In the genomic region with DNA sequence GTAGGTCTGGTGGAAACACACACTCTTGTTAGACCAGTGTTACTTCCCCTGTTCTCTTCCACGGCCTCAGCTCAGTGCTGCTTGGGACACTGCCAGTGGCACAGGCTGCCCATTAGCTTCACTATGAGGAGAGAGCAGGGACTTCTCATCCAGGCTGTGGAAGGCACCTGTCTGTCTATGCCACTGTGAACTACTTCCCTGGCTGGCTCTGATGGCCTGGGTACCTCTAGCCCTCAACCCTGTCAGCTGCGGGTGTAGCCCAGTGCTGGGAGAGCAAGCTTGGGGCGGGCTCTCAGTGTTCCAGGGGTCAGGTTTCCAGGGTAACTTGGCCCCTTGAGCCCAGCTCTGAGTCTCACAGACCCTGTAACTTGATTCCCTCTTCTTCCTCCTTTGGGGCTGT, we compare ENCODE assay signal across 8 mouse cellular contexts. TPM values are rescaled to one million over a fixed set of nuclear protein-coding genes. Genes with fewer than 3 reads are reported as not detected.
A peak's percentile ranks its signal among the peaks of the same experiment; 100 is the strongest.
DNase-seq lines count a peak whose midpoint lies in the region; ATAC-seq lines count a peak whose summit lies in the region.

No protein-coding gene starts in this region.

- H3K9me3 ChIP-seq in limb, embryonic 12.5 days, result no peaks in the 10 kb centered on the region

- DNase-seq in adrenal gland, adult 2 months, result peak; percentile 48
- no peak for DNase-seq in adrenal gland, adult 8-10 months
- peak; percentile 34 to 65 for DNase-seq in kidney, postnatal 25 days
- no peak for DNase-seq in kidney, postnatal 14 days
- DNase-seq in cerebellum, adult 8-10 months, result peak; percentile 62
- DNase-seq in frontal cortex, adult 2 months (ENCODE audit: extremely low spot score in 1 of 2, low spot score in 1 of 2), result no peak
- DNase-seq in natural killer cell, adult 2 months (ENCODE audit: low spot score in 2 of 2), result no peak

- peak overlapping the region; percentile 22 for H3K4me2 ChIP-seq in limb, embryonic 12.5 days

- ATAC-seq in limb, embryonic 12.5 days (ENCODE audit: insufficient number of reproducible peaks, insufficient read depth, low FRiP score, low TSS enrichment, low read depth), result no peak

- peak overlapping the region; percentile 4; the same call in 1 of the 2 replicates for H3K9ac ChIP-seq in limb, embryonic 12.5 days (replicated peaks)

- H3K27ac ChIP-seq in limb, embryonic 12.5 days, result peak overlapping the region; percentile 50

- no peak overlapping the region for H3K4me3 ChIP-seq in limb, embryonic 12.5 days (replicated peaks)

- H3K27me3 ChIP-seq in limb, embryonic 12.5 days, result no peaks in the 10 kb centered on the region

- peaks cover 56% of the 10 kb centered on the region for H3K4me1 ChIP-seq in limb, embryonic 12.5 days (replicated peaks)

- peaks cover 35% of the 10 kb centered on the region for H3K36me3 ChIP-seq in limb, embryonic 12.5 days

- 12% methylated on average over 3 of the region's 3 CpGs for WGBS in limb, embryonic 12.5 days

RNA-seq across cellular contexts. Expression of gene Ltc4s, which starts 9.6 kb away (rescaled TPM):
- 10 to 100 TPM; 17.0 to 21.6 TPM for total RNA-seq in adrenal gland, adult 2 months (2021)
- polyA plus RNA-seq in adrenal gland, adult 2 months (2012; rRNA removed), result 83.6 and 186 TPM in 2 replicates
- 10 to 100 TPM in 3 of 4 experiments, 1 to 10 TPM in 1; 8.3 to 28.7 (median 11.8) TPM for total RNA-seq in adrenal gland, adult 8-10 months (2022)
- 0.47 and 1.0 TPM in 2 replicates for polyA plus RNA-seq in limb, embryonic 12.5 days (2016; fragmentation: Nextera tagmentation; extraction: Ambion mirVana)
- polyA plus RNA-seq in frontal cortex, adult 2 months (2012; rRNA removed), result 25.2 and 27.1 TPM in 2 replicates

RNA-seq across cellular contexts. Expression of gene Mgat4b, which starts 18.1 kb away (rescaled TPM):
- 100 to 1,000 TPM; 119 to 128 TPM for total RNA-seq in adrenal gland, adult 2 months (2021)
- polyA plus RNA-seq in adrenal gland, adult 2 months (2012; rRNA removed), result 347 and 361 TPM in 2 replicates
- total RNA-seq in adrenal gland, adult 8-10 months (2022), result 100 to 1,000 TPM; 130 to 232 (median 157) TPM
- polyA plus RNA-seq in limb, embryonic 12.5 days (2016; fragmentation: Nextera tagmentation; extraction: Ambion mirVana), result 31.2 and 35.2 TPM in 2 replicates
- polyA plus RNA-seq in frontal cortex, adult 2 months (2012; rRNA removed), result 57.7 and 59.8 TPM in 2 replicates

RNA-seq across cellular contexts. Expression of gene Sqstm1, which starts 18.1 kb away (rescaled TPM):
- total RNA-seq in adrenal gland, adult 2 months (2021), result 1,000 to 10,000 TPM in 1 of 2 experiments, 100 to 1,000 TPM in 1; 696 to 1,341 TPM
- 517 and 655 TPM in 2 replicates for polyA plus RNA-seq in adrenal gland, adult 2 months (2012; rRNA removed)
- 1,000 to 10,000 TPM in 1 of 4 experiments, 100 to 1,000 TPM in 3; 798 to 1,098 (median 876) TPM for total RNA-seq in adrenal gland, adult 8-10 months (2022)
- polyA plus RNA-seq in limb, embryonic 12.5 days (2016; fragmentation: Nextera tagmentation; extraction: Ambion mirVana), result 165 and 167 TPM in 2 replicates
- 334 and 368 TPM in 2 replicates for polyA plus RNA-seq in frontal cortex, adult 2 months (2012; rRNA removed)

RNA-seq across cellular contexts. Expression of gene Mrnip, which starts 54.5 kb away (rescaled TPM):
- total RNA-seq in adrenal gland, adult 2 months (2021), result 10 to 100 TPM in 1 of 2 experiments, 1 to 10 TPM in 1; 4.9 to 11.5 TPM
- polyA plus RNA-seq in adrenal gland, adult 2 months (2012; rRNA removed), result 6.6 and 8.7 TPM in 2 replicates
- total RNA-seq in adrenal gland, adult 8-10 months (2022), result 10 to 100 TPM in 3 of 4 experiments, 1 to 10 TPM in 1; 9.1 to 17.0 (median 14.6) TPM
- polyA plus RNA-seq in limb, embryonic 12.5 days (2016; fragmentation: Nextera tagmentation; extraction: Ambion mirVana), result 22.8 and 23.8 TPM in 2 replicates
- polyA plus RNA-seq in frontal cortex, adult 2 months (2012; rRNA removed), result 23.7 and 25.1 TPM in 2 replicates

Comparison
In these comparisons a context has a peak if more than half of its experiments do, and no peak if none do; other contexts are left out.
1. DNase-seq: peak in adrenal gland, adult 2 months (single experiment), kidney, postnatal 25 days (2 of 2) and cerebellum, adult 8-10 months (single experiment); none in adrenal gland, adult 8-10 months (single experiment), kidney, postnatal 14 days (single experiment), frontal cortex, adult 2 months (0 of 2) and natural killer cell, adult 2 months (0 of 2).
2. RNA of gene Ltc4s, which starts 9.6 kb away (polyA plus RNA-seq): 83.6 to 186 TPM in adrenal gland, adult 2 months and 25.2 to 27.1 TPM in frontal cortex, adult 2 months; 0.47 to 1.0 TPM in limb, embryonic 12.5 days; every median in the first group is over 10 times any median in the second.